Mouse (Mus musculus) liver, adult 2 months (tissue): ENCODE results near the gene Tspyl1.

ENCODE experiments used
- CTCF ChIP-seq: fragments of 200-500 bp; IDR thresholded peaks from 2 replicates; pipeline ENCODE4 v1.5.1; 2011; ENCODE audit warnings: low read depth, low read length, control low read depth
- POLR2A ChIP-seq: fragments of 200-500 bp; IDR thresholded peaks from 2 replicates; pipeline ENCODE4 v1.6.1; 2011; ENCODE audit warnings: low read length, control low read depth; ENCODE audit not compliant: insufficient read depth; ENCODE audit errors: extremely low read depth

DNA sequence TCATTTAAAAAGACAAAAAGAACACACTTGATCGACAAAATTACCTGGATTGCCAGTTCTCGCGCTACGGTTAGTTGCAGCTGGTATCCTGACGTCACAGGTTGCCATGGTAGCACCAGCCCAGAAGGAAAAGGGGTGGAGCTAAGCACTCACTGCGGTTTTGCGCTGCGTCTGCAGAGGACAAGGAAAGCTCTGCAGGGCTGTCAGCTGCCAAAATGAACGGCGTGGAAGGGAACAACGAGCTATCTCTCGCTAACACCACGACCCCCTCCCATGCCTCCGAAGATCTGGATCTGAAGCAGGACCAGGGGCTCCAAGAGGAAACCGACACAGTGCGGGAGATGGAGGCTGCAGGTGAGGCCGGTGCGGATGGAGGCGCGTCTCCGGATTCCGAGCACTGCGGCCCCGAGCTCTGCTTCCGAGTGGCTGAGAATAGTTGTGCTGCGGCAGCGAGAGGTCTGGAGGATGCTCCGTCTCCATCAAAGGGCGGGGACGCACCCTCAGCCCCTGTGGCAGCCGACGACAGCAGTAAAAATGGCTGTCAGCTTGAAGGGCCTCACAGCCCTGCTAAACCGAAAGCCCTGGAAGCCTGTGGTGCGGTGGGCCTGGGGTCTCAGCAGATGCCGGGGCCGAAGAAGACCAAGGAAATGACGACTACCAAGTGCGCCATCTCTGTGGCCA lies 15.4 kb downstream of the Tspyl1 start, which contains the start of gene Tspyl4:
- TF ChIP-seq CTCF (no peak), POLR2A (no peak)
